Mouse (Mus musculus): ENCODE measurements around the gene Mgmt. TPM values are rescaled to one million over a fixed set of nuclear protein-coding genes. Genes with fewer than 3 reads are reported as not detected.

Mgmt gene
- polyA plus RNA-seq, 1 experiment from 2014 or later: 1.5 TPM

GRCm38 (mm10) chr7:137151854-137152253 is 257.4 kb downstream of the Mgmt start:
- ATAC-seq: no peak
- no peak overlapping the region for H3K27ac ChIP-seq (ENCODE audit: low read depth, low read length)
- 94% methylated on average over 2 of the region's 2 CpGs for WGBS
- H3K9me3 ChIP-seq (ENCODE audit: control insufficient read depth, low read length): no peaks in the 10 kb centered on the region
- no peaks in the 10 kb centered on the region for H3K36me3 ChIP-seq (ENCODE audit: control insufficient read depth, insufficient read depth, low read length)
- H3K9ac ChIP-seq (ENCODE audit: low read depth, low read length): no peak overlapping the region
- H3K4me3 ChIP-seq (ENCODE audit: low read length): no peak overlapping the region
- peaks cover 5% of the 10 kb centered on the region for H3K4me1 ChIP-seq (ENCODE audit: control insufficient read depth, insufficient read depth, low read depth, low read length)
- H3K27me3 ChIP-seq (replicated peaks; ENCODE audit: control insufficient read depth, insufficient read depth, low read length): no peaks in the 10 kb centered on the region
- no peak overlapping the region for H3K4me2 ChIP-seq (ENCODE audit: low read length)

GRCm38 (mm10) chr7:137154623-137155022 is 260.2 kb downstream of the Mgmt start:
- H3K4me1 ChIP-seq (ENCODE audit: control insufficient read depth, insufficient read depth, low read depth, low read length): no peaks in the 10 kb centered on the region
- no peak overlapping the region for H3K4me3 ChIP-seq (ENCODE audit: low read length)
- ATAC-seq: no peak
- H3K27ac ChIP-seq (ENCODE audit: low read depth, low read length): no peak overlapping the region
- H3K9ac ChIP-seq (ENCODE audit: low read depth, low read length): no peak overlapping the region
- no peaks in the 10 kb centered on the region for H3K9me3 ChIP-seq (ENCODE audit: control insufficient read depth, low read length)
- H3K4me2 ChIP-seq (ENCODE audit: low read length): no peak overlapping the region
- no peaks in the 10 kb centered on the region for H3K27me3 ChIP-seq (replicated peaks; ENCODE audit: control insufficient read depth, insufficient read depth, low read length)
- WGBS: 81% methylated on average over 2 of the region's 2 CpGs
- no peaks in the 10 kb centered on the region for H3K36me3 ChIP-seq (ENCODE audit: control insufficient read depth, insufficient read depth, low read length)

- H3K36me3 ChIP-seq (ENCODE audit: control insufficient read depth, insufficient read depth, low read length): no peaks in the 10 kb centered on the region
- H3K4me2 ChIP-seq (ENCODE audit: low read length): no peak overlapping the region
- H3K4me1 ChIP-seq (ENCODE audit: control insufficient read depth, insufficient read depth, low read depth, low read length): no peaks in the 10 kb centered on the region
- H3K4me3 ChIP-seq (ENCODE audit: low read length): no peak overlapping the region
- no peak overlapping the region for H3K9ac ChIP-seq (ENCODE audit: low read depth, low read length)
- no peaks in the 10 kb centered on the region for H3K27me3 ChIP-seq (replicated peaks; ENCODE audit: control insufficient read depth, insufficient read depth, low read length)
- no peak for ATAC-seq
- no peak overlapping the region for H3K27ac ChIP-seq (ENCODE audit: low read depth, low read length)
- H3K9me3 ChIP-seq (ENCODE audit: control insufficient read depth, low read length): no peaks in the 10 kb centered on the region
Measured at GRCm38 (mm10) chr7:137159086-137159485, 264.7 kb downstream of the Mgmt start.

- H3K27me3 ChIP-seq (replicated peaks; ENCODE audit: control insufficient read depth, insufficient read depth, low read length): no peaks in the 10 kb centered on the region
- ATAC-seq: no peak
- 29% methylated on average over 9 of the region's 9 CpGs for WGBS
- H3K9ac ChIP-seq (ENCODE audit: low read depth, low read length): no peak overlapping the region
- H3K36me3 ChIP-seq (ENCODE audit: control insufficient read depth, insufficient read depth, low read length): no peaks in the 10 kb centered on the region
- H3K4me1 ChIP-seq (ENCODE audit: control insufficient read depth, insufficient read depth, low read depth, low read length): no peaks in the 10 kb centered on the region
- no peak overlapping the region for H3K4me3 ChIP-seq (ENCODE audit: low read length)
- H3K9me3 ChIP-seq (ENCODE audit: control insufficient read depth, low read length): no peaks in the 10 kb centered on the region
- H3K4me2 ChIP-seq (ENCODE audit: low read length): no peak overlapping the region
- no peak overlapping the region for H3K27ac ChIP-seq (ENCODE audit: low read depth, low read length)
Measured at GRCm38 (mm10) chr7:137172278-137172677, 277.9 kb downstream of the Mgmt start.
